Mouse (Mus musculus): ENCODE results near the gene Itgb1. TPM values are rescaled to one million over a fixed set of nuclear protein-coding genes. Genes with fewer than 3 reads are reported as not detected.

Itgb1 gene
- 250 and 256 TPM in 2 replicates for polyA plus RNA-seq (2015; fragmentation: Nextera tagmentation; extraction: Ambion mirVana)

DNA sequence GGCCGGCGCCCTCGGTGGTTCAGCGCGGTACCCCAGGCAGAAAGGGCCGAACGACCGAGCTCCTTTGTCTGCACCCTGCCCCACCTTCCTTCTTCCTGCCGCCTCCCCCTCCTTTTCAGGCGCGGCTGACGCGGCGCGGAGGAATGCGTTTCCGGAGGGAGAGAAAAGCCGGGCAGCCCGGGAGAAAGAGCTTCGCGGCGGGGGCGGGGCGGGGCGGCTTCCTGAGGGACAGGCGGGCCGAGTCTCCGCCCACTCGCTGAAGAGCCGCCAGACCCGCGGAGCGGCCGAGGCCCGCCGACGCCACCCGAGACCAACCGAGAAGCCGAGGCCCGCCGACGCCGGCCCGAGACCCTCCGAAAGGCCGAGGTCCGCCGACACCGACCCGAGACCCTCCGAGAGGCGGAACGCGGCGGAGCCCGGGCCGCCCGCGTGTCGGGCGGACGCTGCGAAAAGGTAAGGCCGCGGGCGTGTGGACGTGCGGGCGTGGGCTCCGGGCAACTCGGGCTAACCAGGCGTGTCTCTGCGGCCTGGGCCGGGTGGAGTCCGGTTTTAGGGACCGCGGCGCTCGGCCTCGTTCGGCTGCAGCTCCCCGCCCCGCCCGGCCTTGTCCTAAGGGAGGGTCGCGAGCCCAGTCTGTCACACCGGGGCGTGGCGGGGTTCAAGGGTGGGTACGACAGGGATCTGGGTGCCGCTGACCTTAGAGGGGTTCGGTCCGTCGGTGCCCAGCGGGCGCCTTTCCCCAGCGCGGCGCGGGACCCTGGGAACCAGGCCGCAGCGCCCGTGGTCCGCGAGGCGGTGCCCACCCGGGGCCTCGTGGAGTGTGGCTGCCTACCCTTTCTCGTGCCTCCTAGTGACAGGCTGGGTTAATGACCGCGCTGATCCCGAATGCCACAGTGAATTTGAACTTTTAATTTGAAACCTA lies at the start of gene Itgb1:
Itgb1 (plus strand) TSS at position 148 of the 922 bp plus-strand sequence.

Other genes starting within 250 kb of the Itgb1 start
- gene Gm3952, start 113.0 kb downstream of the Itgb1 start, polyA plus RNA-seq (2015; fragmentation: Nextera tagmentation; extraction: Ambion mirVana): not detected in 2 replicates